Mouse (Mus musculus): ENCODE results near the gene Htr6. TPM values are rescaled to one million over a fixed set of nuclear protein-coding genes. Genes with fewer than 3 reads are reported as not detected.

The Htr6 gene
- polyA plus RNA-seq, 2 experiments, result 0.22 to 1.2 TPM

DNA sequence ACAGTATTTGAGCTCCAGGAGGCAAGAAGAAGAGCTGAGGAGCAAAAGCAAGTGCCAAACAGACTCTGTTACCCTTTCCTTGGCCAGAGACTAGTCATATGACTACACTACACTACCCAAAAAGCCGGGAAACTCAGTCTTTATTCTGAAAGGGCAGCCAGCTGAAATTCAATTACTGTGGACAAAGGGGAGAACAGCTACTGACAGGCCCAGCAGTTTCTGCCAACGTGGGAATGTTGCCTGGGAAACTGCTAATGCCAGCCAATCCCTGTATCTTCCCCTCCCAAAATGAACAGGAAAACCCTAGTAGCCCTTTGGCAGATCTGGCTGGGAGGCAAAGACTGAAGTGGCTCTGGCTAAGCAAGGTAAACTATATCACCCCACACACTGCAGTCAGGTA lies 51.0 kb downstream of the Htr6 start:
- no peaks in the 10 kb centered on the region for H3K4me1 ChIP-seq (ENCODE audit: control insufficient read depth, insufficient read depth, low read length)
- no peaks in the 10 kb centered on the region for H3K27me3 ChIP-seq (ENCODE audit: control insufficient read depth, insufficient read depth, low read length)
- no peak overlapping the region for H3K27ac ChIP-seq (replicated peaks; ENCODE audit: low read depth, low read length)
- TF ChIP-seq POLR2A (IDR thresholded peaks at IDR 0.05; ENCODE audit: borderline replicate concordance, extremely low read depth, insufficient read depth, insufficient read length), result no peak
- WGBS, result 49% methylated on average over 2 of the region's 2 CpGs
- H3K4me2 ChIP-seq (replicated peaks; ENCODE audit: low read depth, low read length, severe bottlenecking), result no peak overlapping the region
- no peak overlapping the region for H3K4me3 ChIP-seq (replicated peaks; ENCODE audit: low read length)
- H3K9ac ChIP-seq (ENCODE audit: low read depth, low read length, severe bottlenecking), result no peak overlapping the region
- H3K9me3 ChIP-seq (ENCODE audit: control insufficient read depth, low read length), result no peaks in the 10 kb centered on the region
- DNase-seq (ENCODE audit: low spot score) (no peak), ATAC-seq (ENCODE audit: low FRiP score, low read depth) (no peak)
- H3K36me3 ChIP-seq (ENCODE audit: control insufficient read depth, insufficient read depth, low read length), result no peaks in the 10 kb centered on the region

DNA sequence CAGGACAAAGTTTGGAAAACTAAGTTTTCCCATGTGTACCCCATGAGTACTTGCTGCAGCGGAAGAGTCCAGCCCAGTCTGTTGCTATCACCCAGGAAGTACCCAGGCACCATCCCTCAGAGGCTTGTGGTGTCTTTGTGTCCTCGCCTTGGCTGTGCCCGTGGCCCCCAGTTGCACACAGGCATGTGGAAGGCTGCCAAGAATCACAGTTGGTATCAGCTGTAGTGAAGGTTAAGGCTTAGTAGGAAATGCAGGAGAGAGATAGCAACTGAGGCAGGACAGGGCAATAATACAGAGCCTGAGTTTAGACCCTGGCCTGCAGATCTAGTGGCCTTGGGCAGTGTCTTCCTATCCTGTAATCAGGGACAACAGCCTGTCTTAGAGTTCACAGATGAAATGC lies 55.0 kb downstream of the Htr6 start:
- 70% methylated on average over 3 of the region's 3 CpGs for WGBS
- ATAC-seq (ENCODE audit: low FRiP score, low read depth), result no peak
- no peak overlapping the region for H3K9ac ChIP-seq (ENCODE audit: low read depth, low read length, severe bottlenecking)

DNA sequence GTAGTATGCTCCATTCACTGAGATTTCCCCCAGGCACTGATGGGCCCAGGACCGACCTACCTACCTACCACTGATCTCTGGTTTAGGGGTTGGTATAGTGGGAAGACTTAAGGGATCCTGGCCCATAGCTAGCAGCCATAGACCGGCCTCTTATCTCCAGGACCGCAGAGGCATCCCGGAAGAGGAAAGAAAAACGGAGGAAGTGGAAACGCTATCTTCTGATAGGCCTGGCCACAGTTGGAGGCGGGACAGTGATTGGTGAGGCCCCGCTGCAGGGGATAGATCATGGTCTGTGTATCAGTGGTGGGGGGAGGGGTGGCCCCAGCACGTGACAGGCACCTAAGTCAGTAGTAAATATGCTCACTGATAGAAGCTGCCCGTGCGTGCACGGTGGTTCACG lies 56.0 kb downstream of the Htr6 start:
- H3K4me3 ChIP-seq (replicated peaks; ENCODE audit: low read length), result no peak overlapping the region
- ATAC-seq (ENCODE audit: low FRiP score, low read depth), result no peak
- no peak overlapping the region for H3K27ac ChIP-seq (replicated peaks; ENCODE audit: low read depth, low read length)
- H3K4me2 ChIP-seq (replicated peaks; ENCODE audit: low read depth, low read length, severe bottlenecking), result no peak overlapping the region
- H3K4me1 ChIP-seq (ENCODE audit: control insufficient read depth, insufficient read depth, low read length), result no peaks in the 10 kb centered on the region
- no peaks in the 10 kb centered on the region for H3K36me3 ChIP-seq (ENCODE audit: control insufficient read depth, insufficient read depth, low read length)
- TF ChIP-seq POLR2A (IDR thresholded peaks at IDR 0.05; ENCODE audit: borderline replicate concordance, extremely low read depth, insufficient read depth, insufficient read length), result no peak
- no peaks in the 10 kb centered on the region for H3K9me3 ChIP-seq (ENCODE audit: control insufficient read depth, low read length)
- 66% methylated on average over 13 of the region's 13 CpGs for WGBS
- no peak overlapping the region for H3K9ac ChIP-seq (ENCODE audit: low read depth, low read length, severe bottlenecking)
- no peaks in the 10 kb centered on the region for H3K27me3 ChIP-seq (ENCODE audit: control insufficient read depth, insufficient read depth, low read length)
- DNase-seq (ENCODE audit: low spot score), result no peak

More for the DNA sequence above, 55.0 kb downstream of the Htr6 start:
- no peak for TF ChIP-seq POLR2A (IDR thresholded peaks at IDR 0.05; ENCODE audit: borderline replicate concordance, extremely low read depth, insufficient read depth, insufficient read length)
- Histone ChIP-seq H3K4me1 (ENCODE audit: control insufficient read depth, insufficient read depth, low read length) (no peaks in the 10 kb centered on the region), H3K27ac (replicated peaks; ENCODE audit: low read depth, low read length) (no peak overlapping the region), H3K36me3 (ENCODE audit: control insufficient read depth, insufficient read depth, low read length) (no peaks in the 10 kb centered on the region), H3K4me2 (replicated peaks; ENCODE audit: low read depth, low read length, severe bottlenecking) (no peak overlapping the region), H3K4me3 (replicated peaks; ENCODE audit: low read length) (no peak overlapping the region), H3K27me3 (ENCODE audit: control insufficient read depth, insufficient read depth, low read length) (no peaks in the 10 kb centered on the region), H3K9me3 (ENCODE audit: control insufficient read depth, low read length) (no peaks in the 10 kb centered on the region)
- no peak for DNase-seq (ENCODE audit: low spot score)

DNA sequence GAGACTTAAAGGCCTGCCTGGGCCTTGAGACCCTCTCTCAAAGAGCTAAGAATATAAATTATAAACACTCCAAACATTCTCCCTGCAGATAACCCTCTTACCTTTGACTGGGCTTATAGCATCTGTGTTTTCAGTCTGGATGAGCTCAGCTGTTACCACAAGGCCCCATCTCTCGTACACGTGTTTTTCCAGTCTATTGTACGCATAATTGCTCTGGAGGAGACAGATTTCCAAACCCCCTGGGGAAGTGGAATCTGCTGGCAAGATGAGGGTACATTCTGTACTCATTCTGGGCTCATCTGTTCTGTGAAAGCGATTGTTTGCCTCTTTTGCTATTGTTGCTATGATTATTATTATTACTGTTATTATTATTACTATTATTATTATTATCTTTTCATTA lies 56.4 kb downstream of the Htr6 start:
- WGBS, result 72% methylated on average over 4 of the region's 4 CpGs
- no peak for TF ChIP-seq POLR2A (IDR thresholded peaks at IDR 0.05; ENCODE audit: borderline replicate concordance, extremely low read depth, insufficient read depth, insufficient read length)
- Histone ChIP-seq H3K9ac (ENCODE audit: low read depth, low read length, severe bottlenecking) (no peak overlapping the region), H3K4me2 (replicated peaks; ENCODE audit: low read depth, low read length, severe bottlenecking) (no peak overlapping the region), H3K27me3 (ENCODE audit: control insufficient read depth, insufficient read depth, low read length) (no peaks in the 10 kb centered on the region), H3K27ac (replicated peaks; ENCODE audit: low read depth, low read length) (no peak overlapping the region), H3K4me1 (ENCODE audit: control insufficient read depth, insufficient read depth, low read length) (no peaks in the 10 kb centered on the region), H3K36me3 (ENCODE audit: control insufficient read depth, insufficient read depth, low read length) (no peaks in the 10 kb centered on the region), H3K4me3 (replicated peaks; ENCODE audit: low read length) (no peak overlapping the region), H3K9me3 (ENCODE audit: control insufficient read depth, low read length) (no peaks in the 10 kb centered on the region)
- ATAC-seq (ENCODE audit: low FRiP score, low read depth) (no peak), DNase-seq (ENCODE audit: low spot score) (no peak)

DNA sequence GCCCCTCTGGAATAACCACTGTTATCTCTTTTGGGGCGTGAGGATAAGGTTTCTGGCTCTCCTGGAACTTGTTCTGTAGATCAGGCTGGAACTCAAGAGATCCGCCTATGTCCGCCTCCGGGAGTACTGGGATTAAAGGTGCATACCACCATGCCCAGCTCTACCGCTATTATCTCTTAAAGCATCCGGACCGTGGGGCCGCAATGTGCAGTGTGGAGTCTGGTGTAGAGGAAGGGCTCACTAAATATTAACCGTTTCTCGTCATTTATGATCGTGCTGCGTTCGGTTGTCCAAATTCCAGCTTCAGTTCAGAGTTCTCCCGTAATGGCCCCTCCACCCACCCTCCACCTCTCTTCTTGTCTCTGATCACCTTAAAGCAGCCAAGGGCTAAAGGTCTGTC lies 57.0 kb downstream of the Htr6 start:
- H3K9me3 ChIP-seq (ENCODE audit: control insufficient read depth, low read length), result no peaks in the 10 kb centered on the region
- no peak overlapping the region for H3K9ac ChIP-seq (ENCODE audit: low read depth, low read length, severe bottlenecking)
- DNase-seq (ENCODE audit: low spot score) (no peak), ATAC-seq (ENCODE audit: low FRiP score, low read depth) (no peak)
- H3K36me3 ChIP-seq (ENCODE audit: control insufficient read depth, insufficient read depth, low read length), result no peaks in the 10 kb centered on the region
- H3K4me3 ChIP-seq (replicated peaks; ENCODE audit: low read length), result no peak overlapping the region
- H3K4me1 ChIP-seq (ENCODE audit: control insufficient read depth, insufficient read depth, low read length), result no peaks in the 10 kb centered on the region
- WGBS, result 78% methylated on average over 14 of the region's 14 CpGs
- no peak overlapping the region for H3K4me2 ChIP-seq (replicated peaks; ENCODE audit: low read depth, low read length, severe bottlenecking)
- H3K27me3 ChIP-seq (ENCODE audit: control insufficient read depth, insufficient read depth, low read length), result no peaks in the 10 kb centered on the region
- no peak for TF ChIP-seq POLR2A (IDR thresholded peaks at IDR 0.05; ENCODE audit: borderline replicate concordance, extremely low read depth, insufficient read depth, insufficient read length)
- H3K27ac ChIP-seq (replicated peaks; ENCODE audit: low read depth, low read length), result no peak overlapping the region

DNA sequence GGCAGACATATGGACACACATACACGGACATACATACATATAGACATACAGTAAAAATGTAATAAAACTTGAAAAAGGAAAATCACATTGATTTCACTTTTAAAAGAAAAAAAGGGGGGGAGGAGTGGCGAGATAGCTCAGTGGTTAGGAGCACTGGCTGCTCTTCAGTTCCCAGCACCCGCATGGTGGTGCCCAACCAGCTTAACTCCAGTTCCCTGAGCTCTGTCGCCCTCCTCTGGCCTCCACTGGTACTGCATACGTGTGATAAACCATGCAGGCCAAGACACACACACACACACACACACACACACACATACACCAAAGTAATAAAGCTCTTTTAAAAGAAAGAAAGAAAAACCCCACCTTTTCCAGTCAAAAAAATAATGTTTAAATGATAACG lies 60.6 kb downstream of the Htr6 start:
- Histone ChIP-seq H3K4me1 (ENCODE audit: control insufficient read depth, insufficient read depth, low read length) (no peaks in the 10 kb centered on the region), H3K9ac (ENCODE audit: low read depth, low read length, severe bottlenecking) (no peak overlapping the region), H3K9me3 (ENCODE audit: control insufficient read depth, low read length) (no peaks in the 10 kb centered on the region), H3K4me3 (replicated peaks; ENCODE audit: low read length) (no peak overlapping the region), H3K27me3 (ENCODE audit: control insufficient read depth, insufficient read depth, low read length) (no peaks in the 10 kb centered on the region), H3K4me2 (replicated peaks; ENCODE audit: low read depth, low read length, severe bottlenecking) (no peak overlapping the region), H3K27ac (replicated peaks; ENCODE audit: low read depth, low read length) (no peak overlapping the region), H3K36me3 (ENCODE audit: control insufficient read depth, insufficient read depth, low read length) (no peaks in the 10 kb centered on the region)
- TF ChIP-seq POLR2A (IDR thresholded peaks at IDR 0.05; ENCODE audit: borderline replicate concordance, extremely low read depth, insufficient read depth, insufficient read length), result no peak
- DNase-seq (ENCODE audit: low spot score) (no peak), ATAC-seq (ENCODE audit: low FRiP score, low read depth) (no peak)
- WGBS, result 79% methylated on average over 6 of the region's 6 CpGs

All from limb, embryonic 14.5 days (tissue).